Mouse (Mus musculus) left cerebral cortex, adult 9 months (tissue): ENCODE data around the gene Il2rb.
A peak's percentile ranks its signal among the peaks of the same experiment; 100 is the strongest.

ENCODE experiments used
- DNase-seq, 2 experiments: peaks; one replicate each; pipeline ENCODE4 v3.0.0; 2022; ENCODE audit warnings: low spot score in 2 of 2

The Il2rb gene

GRCm38 (mm10) chr15:78481448-78482000, 13.5 kb downstream of the Il2rb start:
- DNase-seq: no peak

GRCm38 (mm10) chr15:78480991-78481390, 14.1 kb downstream of the Il2rb start:
- DNase-seq: no peak

- no peak for DNase-seq
Measured at GRCm38 (mm10) chr15:78480111-78480510, 15.0 kb downstream of the Il2rb start.

- DNase-seq: no peak
Measured at GRCm38 (mm10) chr15:78479470-78479869, 15.6 kb downstream of the Il2rb start.

- DNase-seq: no peak
Measured at GRCm38 (mm10) chr15:78478073-78478472, 17.0 kb downstream of the Il2rb start.

GRCm38 (mm10) chr15:78476878-78477277, 18.2 kb downstream of the Il2rb start:
- DNase-seq: no peak

GRCm38 (mm10) chr15:78475604-78476031, 19.5 kb downstream of the Il2rb start:
- DNase-seq: no peak

GRCm38 (mm10) chr15:78473442-78473841, 21.6 kb downstream of the Il2rb start:
- DNase-seq: no peak

- no peak for DNase-seq
Measured at GRCm38 (mm10) chr15:78471902-78472301, 23.2 kb downstream of the Il2rb start.

- DNase-seq: no peak
Measured at GRCm38 (mm10) chr15:78470495-78471276, 24.4 kb downstream of the Il2rb start.

GRCm38 (mm10) chr15:78468379-78468937, 26.6 kb downstream of the Il2rb start, which contains the start of gene Tmprss6:
Gene Tmprss6 (minus strand): TSS chr15:78468634.
- no peak for DNase-seq

GRCm38 (mm10) chr15:78467570-78467969, 27.5 kb downstream of the Il2rb start:
- DNase-seq: no peak

- DNase-seq: no peak
Measured at GRCm38 (mm10) chr15:78466809-78467208, 28.3 kb downstream of the Il2rb start.

- no peak for DNase-seq
Measured at GRCm38 (mm10) chr15:78462981-78463380, 32.1 kb downstream of the Il2rb start.

- DNase-seq: no peak
Measured at GRCm38 (mm10) chr15:78457193-78457592, 37.9 kb downstream of the Il2rb start.

GRCm38 (mm10) chr15:78456051-78456450, 39.0 kb downstream of the Il2rb start:
- no peak for DNase-seq

- no peak for DNase-seq
Measured at GRCm38 (mm10) chr15:78455168-78455567, 39.9 kb downstream of the Il2rb start.

- DNase-seq: no peak
Measured at GRCm38 (mm10) chr15:78452929-78453328, 42.1 kb downstream of the Il2rb start.

GRCm38 (mm10) chr15:78451201-78451600, 43.9 kb downstream of the Il2rb start:
- DNase-seq: no peak

GRCm38 (mm10) chr15:78450419-78450768, 44.7 kb downstream of the Il2rb start:
- DNase-seq: no peak

- DNase-seq: peak in 1 of 2 experiments; percentile 63
Measured at GRCm38 (mm10) chr15:78449694-78450418, 45.2 kb downstream of the Il2rb start.

- no peak for DNase-seq
Measured at GRCm38 (mm10) chr15:78449131-78449530, 45.9 kb downstream of the Il2rb start.
